Mouse (Mus musculus) liver, adult 2 months (tissue): ENCODE results near the gene Celf2.

Experiments used
- CTCF ChIP-seq: fragments of 200-500 bp; IDR thresholded peaks from 2 replicates; pipeline ENCODE4 v1.5.1; 2011; ENCODE audit warnings: low read depth, low read length, control low read depth
- POLR2A ChIP-seq: fragments of 200-500 bp; IDR thresholded peaks from 2 replicates; pipeline ENCODE4 v1.6.1; 2011; ENCODE audit warnings: low read length, control low read depth; ENCODE audit not compliant: insufficient read depth; ENCODE audit errors: extremely low read depth

GRCm38 (mm10) chr2:7309324-7309723, 200.0 kb downstream of the Celf2 start:
- TF ChIP-seq POLR2A = no peak
- TF ChIP-seq CTCF = no peak
